ENCODE assay signal across 14 mouse cellular contexts in the genomic region with DNA sequence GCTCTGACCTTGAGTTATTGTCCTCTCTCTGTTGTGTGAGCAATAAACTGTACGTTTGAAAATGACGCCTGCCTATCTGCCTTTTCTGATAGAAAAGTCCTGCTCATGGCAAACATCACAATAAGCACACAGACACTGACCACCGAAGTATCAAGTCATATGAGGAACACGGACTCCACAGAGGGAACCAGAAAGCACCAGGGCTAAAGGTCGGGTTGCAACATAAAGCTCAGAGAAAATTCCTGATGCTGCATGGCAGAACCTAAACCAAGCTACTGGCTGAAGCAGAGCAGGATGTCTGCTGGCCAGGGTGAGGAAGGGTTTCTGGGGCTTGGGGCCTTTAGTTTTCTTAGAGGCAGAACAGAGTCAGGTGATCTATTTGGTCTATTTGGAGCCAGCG.
"Had no signal": no experiment of that assay in that cellular context is flagged by ENCODE, and none has a peak within 500 bp of the region (broad histone marks: within the 10 kb centered on the region; RNA-seq: fewer than 3 reads in every experiment).

No protein-coding gene starts in this region.

- H3K9ac ChIP-seq: limb, embryonic 13.5 days; midbrain, embryonic 12.5 days; midbrain, embryonic 15.5 days; neural tube, embryonic 12.5 days had no signal

- H3K27ac ChIP-seq: limb, embryonic 10.5 days; limb, embryonic 13.5 days; macrophage; midbrain, embryonic 12.5 days; midbrain, embryonic 15.5 days; neural tube, embryonic 12.5 days had no signal

- DNase-seq: kidney, adult 11 months; kidney, adult 8-10 months; kidney, postnatal 14 days; kidney, postnatal 4 days; lung, postnatal 14 days; retina, postnatal 1 day; thymus, adult 18-20 months; thymus, postnatal 36 days had no signal

- ATAC-seq: midbrain, embryonic 15.5 days had no signal

- H3K27me3 ChIP-seq: limb, embryonic 13.5 days; midbrain, embryonic 12.5 days; midbrain, embryonic 15.5 days; neural tube, embryonic 12.5 days had no signal

- H3K4me1 ChIP-seq: limb, embryonic 10.5 days; limb, embryonic 13.5 days; midbrain, embryonic 12.5 days; midbrain, embryonic 15.5 days; neural tube, embryonic 12.5 days had no signal

- H3K4me2 ChIP-seq: limb, embryonic 13.5 days; midbrain, embryonic 12.5 days; midbrain, embryonic 15.5 days; neural tube, embryonic 12.5 days had no signal

- H3K36me3 ChIP-seq: limb, embryonic 10.5 days; limb, embryonic 13.5 days; midbrain, embryonic 12.5 days; midbrain, embryonic 15.5 days; neural tube, embryonic 12.5 days had no signal

- H3K4me3 ChIP-seq: limb, embryonic 10.5 days; limb, embryonic 13.5 days; midbrain, embryonic 12.5 days; midbrain, embryonic 15.5 days; neural tube, embryonic 12.5 days had no signal

- H3K9me3 ChIP-seq: limb, embryonic 10.5 days; midbrain, embryonic 15.5 days; neural tube, embryonic 12.5 days had no signal
